Comparison of ENCODE assay signal across 24 mouse cellular contexts in genomic region chr6:139103397-139103796, GRCm38 (mm10).
"Had no signal": no experiment of that assay in that cellular context is flagged by ENCODE, and none has a peak within 500 bp of the region (broad histone marks: within the 10 kb centered on the region; RNA-seq: fewer than 3 reads in every experiment).

No protein-coding gene starts in this region.

- H3K36me3 ChIP-seq: heart, embryonic 13.5 days; heart, embryonic 15.5 days; hindbrain, embryonic 13.5 days; kidney, embryonic 15.5 days; limb, embryonic 13.5 days; limb, embryonic 15.5 days; liver, embryonic 12.5 days had no signal

- H3K27me3 ChIP-seq: heart, embryonic 13.5 days; heart, embryonic 15.5 days; hindbrain, embryonic 13.5 days; limb, embryonic 13.5 days; limb, embryonic 15.5 days; liver, embryonic 12.5 days had no signal

- ATAC-seq: hindbrain, postnatal 0 days; intestine, embryonic 16.5 days; liver, embryonic 12.5 days had no signal

- H3K4me2 ChIP-seq: heart, embryonic 11.5 days; heart, embryonic 13.5 days; heart, embryonic 15.5 days; hindbrain, embryonic 13.5 days; kidney, embryonic 15.5 days; limb, embryonic 13.5 days; limb, embryonic 15.5 days; liver, embryonic 12.5 days had no signal

- H3K27ac ChIP-seq: heart, adult 2 months; heart, embryonic 13.5 days; heart, embryonic 15.5 days; hindbrain, embryonic 13.5 days; hindbrain, postnatal 0 days; kidney, embryonic 15.5 days; kidney, postnatal 0 days; limb, embryonic 13.5 days; limb, embryonic 15.5 days; liver, embryonic 12.5 days had no signal

- H3K9me3 ChIP-seq: heart, embryonic 13.5 days; heart, embryonic 15.5 days; hindbrain, embryonic 13.5 days; kidney, embryonic 15.5 days; limb, embryonic 13.5 days; limb, embryonic 15.5 days; liver, embryonic 12.5 days had no signal

- H3K9ac ChIP-seq: heart, embryonic 13.5 days; heart, embryonic 15.5 days; hindbrain, embryonic 13.5 days; kidney, embryonic 15.5 days; limb, embryonic 13.5 days; limb, embryonic 15.5 days; liver, embryonic 12.5 days had no signal

- H3K4me3 ChIP-seq: heart, adult 2 months; heart, embryonic 13.5 days; heart, embryonic 15.5 days; hindbrain, embryonic 13.5 days; kidney, embryonic 15.5 days; limb, embryonic 13.5 days; limb, embryonic 15.5 days; liver, embryonic 12.5 days had no signal

- DNase-seq: gastrocnemius, postnatal 14 days; gastrocnemius, postnatal 36 days; heart, adult 11 months; heart, adult 2 months; heart, postnatal 14 days; heart, postnatal 36 days; kidney, adult 11 months; kidney, adult 2 months; kidney, adult 9 months; kidney, postnatal 14 days; kidney, postnatal 36 days; layer of hippocampus, postnatal 36 days; left cerebral cortex, postnatal 4 days had no signal

- H3K4me1 ChIP-seq: heart, embryonic 13.5 days; heart, embryonic 15.5 days; hindbrain, embryonic 13.5 days; kidney, embryonic 15.5 days; limb, embryonic 13.5 days; limb, embryonic 15.5 days; liver, embryonic 12.5 days had no signal
